Mouse (Mus musculus) heart, embryonic 14.5 days (tissue): ENCODE results near the gene Tmem120b. TPM values are rescaled to one million over a fixed set of nuclear protein-coding genes. Genes with fewer than 3 reads are reported as not detected.
A peak's percentile ranks its signal among the peaks of the same experiment; 100 is the strongest.

Source experiments
- ATAC-seq: fragments of 200-750 bp; cut with Nextera tagmentation; 2 replicates; pipeline ENCODE4 v1.8.0; 2017; ENCODE audit warnings: low read depth, moderate TSS enrichment; ENCODE audit not compliant: insufficient number of reproducible peaks, insufficient read depth, low FRiP score
- H3K27ac ChIP-seq, 2 experiments: fragments of 200-500 bp in 1 of 2; fragments of 300-500 bp in 1 of 2; sonication (generic) in 1 of 2; replicated peaks in 1 of 2; 2 replicates each; pipeline ENCODE4 v1.5.1; 2012 to 2014; ENCODE audit warnings: low read depth in 2 of 2, low read length in 2 of 2, control low read depth in 1 of 2, mild to moderate bottlenecking in 1 of 2, mixed read lengths in 1 of 2; ENCODE audit not compliant: control insufficient read depth in 1 of 2, insufficient read depth in 1 of 2
- H3K27me3 ChIP-seq: fragments of 300-500 bp; sonication (generic); 2 replicates; pipeline ENCODE4 v1.6.1; 2014; ENCODE audit warnings: mild to moderate bottlenecking, low read length, control low read depth; ENCODE audit not compliant: control insufficient read depth, insufficient read depth
- H3K36me3 ChIP-seq: fragments of 300-500 bp; sonication (generic); 2 replicates; pipeline ENCODE4 v1.6.1; 2014; ENCODE audit warnings: mild to moderate bottlenecking, control low read depth, low read length, mixed read lengths; ENCODE audit not compliant: control insufficient read depth, insufficient read depth
- H3K4me1 ChIP-seq, 2 experiments: fragments of 200-500 bp in 1 of 2; fragments of 300-500 bp in 1 of 2; sonication (generic) in 1 of 2; 2 replicates each; pipeline ENCODE4 v1.6.1; 2012 to 2014; ENCODE audit warnings: low read length in 2 of 2, control low read depth in 1 of 2, mixed read lengths in 1 of 2; ENCODE audit not compliant: control insufficient read depth in 2 of 2, insufficient read depth in 2 of 2
- H3K4me2 ChIP-seq: fragments of 300-500 bp; sonication (generic); 2 replicates; pipeline ENCODE4 v1.6.1; 2014; ENCODE audit warnings: mild to moderate bottlenecking, low read length
- H3K4me3 ChIP-seq, 2 experiments: fragments of 200-500 bp in 1 of 2; fragments of 300-500 bp in 1 of 2; sonication (generic) in 1 of 2; 2 replicates each; pipeline ENCODE4 v1.5.1; 2012 to 2014; ENCODE audit warnings: low read length in 2 of 2, mild to moderate bottlenecking in 2 of 2, control low read depth in 1 of 2, low read depth in 1 of 2, moderate library complexity in 1 of 2; ENCODE audit not compliant: control insufficient read depth in 1 of 2, insufficient read depth in 1 of 2
- H3K9ac ChIP-seq: fragments of 300-500 bp; sonication (generic); 2 replicates; pipeline ENCODE4 v1.6.1; 2014; ENCODE audit warnings: mild to moderate bottlenecking, low read length
- H3K9me3 ChIP-seq: fragments of 300-500 bp; sonication (generic); 2 replicates; pipeline ENCODE4 v1.6.1; 2016; ENCODE audit warnings: low read length, control low read depth; ENCODE audit not compliant: control insufficient read depth
- WGBS: fragments of 180-500 bp; shearing (Covaris S2); extraction: QIAGEN DNeasy Blood & Tissue Kit; methylation state at CpG from one replicate; pipeline ENCODE4 v1.1.7; 2014; 5-methylcytosine and 5-hydroxymethylcytosine counted together
- polyA plus RNA-seq: library from polyadenylated mRNA; unstranded; fragments of >200 nt; fragmentation: Nextera tagmentation; extraction: Ambion mirVana; gene quantifications from 2 replicates; pipeline ENCODE4 v1.2.1, GENCODE M21; 2014

Tmem120b gene
- polyA plus RNA-seq, 1 experiment from 2014 or later, result 11.3 TPM

DNA sequence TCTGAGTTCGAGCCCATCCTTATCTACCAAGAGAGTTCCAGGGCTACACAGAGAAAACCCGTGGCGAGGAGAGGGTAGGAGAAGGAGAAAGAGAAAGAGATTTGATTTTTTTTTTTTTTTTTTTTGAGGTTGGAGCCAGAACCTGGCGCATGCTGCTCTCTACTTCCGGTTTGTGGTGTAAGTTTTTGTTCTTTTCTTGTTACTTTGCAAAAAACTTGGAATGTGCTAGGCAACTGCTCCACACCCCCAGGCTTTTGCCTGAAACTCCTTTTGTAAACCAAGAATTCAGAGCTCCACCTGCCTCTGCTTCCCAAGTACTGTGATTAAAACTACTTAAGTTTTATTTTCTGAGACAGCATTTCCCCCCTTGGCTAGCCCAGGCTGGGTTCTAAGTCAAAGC lies 30.1 kb upstream of the Tmem120b start:
- Histone ChIP-seq H3K9ac (no peak overlapping the region), H3K36me3 (no peaks in the 10 kb centered on the region), H3K9me3 (no peaks in the 10 kb centered on the region), H3K4me2 (no peak overlapping the region), H3K4me3 (no peak overlapping the region), H3K4me1 (peaks cover 7 to 8% of the 10 kb centered on the region in 2 experiments; a peak in 3 of 4 replicates), H3K27ac (no peak overlapping the region), H3K27me3 (no peaks in the 10 kb centered on the region)
- no peak for ATAC-seq
- 79% methylated on average over 5 of the region's 5 CpGs for WGBS

DNA sequence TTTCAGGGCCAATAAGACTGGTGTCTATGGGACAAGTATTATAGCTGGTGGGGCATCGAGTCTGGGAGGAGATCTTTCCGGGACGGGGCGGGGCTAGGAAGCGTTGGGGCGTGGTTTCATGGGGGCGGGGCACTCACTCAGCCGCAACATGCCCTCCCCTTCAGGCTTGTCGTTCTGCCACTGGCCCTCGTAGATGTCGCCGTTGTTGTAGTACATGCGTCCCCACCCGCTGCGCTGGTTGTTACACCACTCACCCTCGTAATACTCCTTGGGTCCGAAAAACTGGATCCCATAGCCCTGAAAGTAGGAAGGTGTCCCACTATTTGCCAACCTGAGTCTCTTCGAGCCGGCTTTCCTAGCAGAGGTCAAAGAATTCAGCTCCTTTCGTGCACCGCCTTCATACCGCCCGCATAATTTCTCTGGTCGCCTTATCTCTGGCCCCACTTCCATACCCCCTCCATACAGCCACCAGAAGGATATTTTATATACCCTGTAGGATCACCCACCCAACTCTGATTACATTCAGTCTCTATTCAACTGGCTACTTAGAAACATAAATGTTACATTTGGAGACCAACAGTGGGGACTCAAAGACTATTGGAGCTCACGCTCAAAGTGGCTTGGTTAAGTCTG lies 29.0 kb upstream of the Tmem120b start:
- no peaks in the 10 kb centered on the region for H3K27me3 ChIP-seq
- peak; percentile 51; the same call in 1 of the 2 replicates for ATAC-seq
- 3% methylated on average over 25 of the region's 25 CpGs for WGBS
- H3K4me3 ChIP-seq, result peak overlapping the region; percentile 34 to 48
- peak overlapping the region; percentile 67 for H3K4me2 ChIP-seq
- H3K27ac ChIP-seq, result no peak overlapping the region; a peak in 1 of 4 replicates
- H3K9me3 ChIP-seq, result no peaks in the 10 kb centered on the region
- no peaks in the 10 kb centered on the region for H3K36me3 ChIP-seq
- peaks cover 7 to 8% of the 10 kb centered on the region in 2 experiments; a peak in 3 of 4 replicates for H3K4me1 ChIP-seq
- peak overlapping the region; percentile 59 for H3K9ac ChIP-seq

DNA sequence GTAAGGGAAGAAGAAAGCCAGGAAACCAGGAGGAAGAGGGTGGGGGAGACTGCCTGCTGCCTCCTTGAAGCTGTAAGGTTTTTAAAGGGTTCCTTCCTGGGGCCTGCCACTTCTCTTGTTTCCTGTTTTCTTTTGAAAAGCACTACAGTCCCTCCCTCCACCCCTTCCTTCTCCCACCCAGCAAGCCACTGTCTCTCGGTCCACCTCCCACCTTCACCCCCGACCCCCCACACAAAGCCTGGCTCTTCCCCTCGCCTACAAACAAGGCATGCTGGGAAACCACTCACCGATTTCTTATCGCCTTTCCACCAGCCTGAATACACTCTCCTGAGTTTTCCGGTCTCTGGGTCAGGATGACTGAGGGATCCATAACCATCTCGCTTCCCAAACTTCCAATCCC lies 27.4 kb upstream of the Tmem120b start:
- Histone ChIP-seq H3K36me3 (no peaks in the 10 kb centered on the region), H3K4me1 (peaks cover 7 to 11% of the 10 kb centered on the region in 2 experiments), H3K4me3 (no peak overlapping the region), H3K27ac (peak overlapping the region; percentile 53 to 68), H3K4me2 (peak overlapping the region; percentile 11; the same call in 1 of the 2 replicates), H3K27me3 (no peaks in the 10 kb centered on the region), H3K9ac (no peak overlapping the region; the same call in 1 of the 2 replicates), H3K9me3 (no peaks in the 10 kb centered on the region)
- no peak for ATAC-seq
- WGBS, result 37% methylated on average over 7 of the region's 7 CpGs

DNA sequence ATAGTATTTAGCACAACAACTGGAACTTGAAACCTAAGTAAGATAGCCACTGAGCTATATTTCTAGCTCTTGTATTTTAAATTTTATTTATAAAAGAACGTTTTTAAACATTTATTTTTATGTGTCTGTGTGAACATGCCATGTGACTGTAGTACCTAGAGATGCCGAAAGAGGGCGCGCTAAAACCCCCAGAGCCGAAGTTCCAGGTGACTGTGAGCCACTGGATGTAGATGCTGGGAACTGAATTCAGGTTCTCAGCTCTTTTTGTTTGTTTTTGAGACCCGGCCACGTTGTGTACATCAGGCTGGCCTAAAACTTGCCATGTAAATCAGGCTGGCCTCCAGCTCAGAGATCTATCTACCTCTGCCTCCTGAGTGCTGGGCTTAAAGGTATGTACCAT lies 24.4 kb upstream of the Tmem120b start:
- no peak for ATAC-seq
- H3K4me1 ChIP-seq, result peaks cover 5 to 11% of the 10 kb centered on the region in 2 experiments

DNA sequence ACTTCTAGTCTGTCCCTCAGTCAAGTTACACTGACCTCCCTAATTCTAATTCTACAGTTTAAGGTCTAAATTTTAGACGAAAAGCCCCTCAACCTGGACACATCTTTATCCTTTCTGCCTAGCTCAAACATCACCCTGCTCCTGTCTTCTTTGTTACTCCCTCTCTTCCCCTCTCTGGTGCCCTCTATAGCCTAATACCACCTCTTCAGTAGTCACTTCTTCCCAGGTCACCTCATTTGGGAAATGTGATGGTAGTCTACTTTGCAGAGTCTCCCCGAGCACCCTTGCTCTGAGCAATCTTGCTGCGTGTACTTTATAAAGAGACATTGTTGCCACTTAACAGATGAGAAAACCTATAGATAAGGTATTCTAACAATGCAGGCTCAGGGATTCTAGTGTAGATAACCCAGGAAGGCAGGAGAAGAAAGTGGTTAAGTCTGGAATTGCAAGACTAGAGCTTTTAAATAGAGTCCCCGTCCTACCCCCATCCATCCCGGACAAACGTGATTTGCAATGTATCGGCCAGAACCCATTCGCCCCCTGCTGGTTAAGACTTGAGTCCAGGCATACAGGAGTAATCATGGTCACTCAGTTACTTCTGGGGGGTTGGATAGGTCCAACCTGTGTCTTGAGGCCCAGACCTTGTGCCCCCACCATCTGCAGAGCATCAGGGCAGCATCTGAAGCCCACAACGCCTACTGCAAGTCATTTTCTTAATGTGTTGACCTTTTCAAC lies 22.5 kb upstream of the Tmem120b start:
- 22% methylated on average over 9 of the region's 9 CpGs for WGBS
- Histone ChIP-seq H3K27me3 (no peaks in the 10 kb centered on the region), H3K9me3 (no peaks in the 10 kb centered on the region), H3K36me3 (no peaks in the 10 kb centered on the region), H3K4me2 (peak overlapping the region; percentile 31; the same call in 1 of the 2 replicates), H3K27ac (no peak overlapping the region), H3K4me1 (peaks cover 2 to 7% of the 10 kb centered on the region in 2 experiments; a peak in 2 of 4 replicates), H3K4me3 (no peak overlapping the region), H3K9ac (no peak overlapping the region)
- no peak for ATAC-seq

More for the DNA sequence above, 24.4 kb upstream of the Tmem120b start:
- Histone ChIP-seq H3K4me2 (no peak overlapping the region), H3K36me3 (no peaks in the 10 kb centered on the region), H3K9ac (no peak overlapping the region), H3K9me3 (no peaks in the 10 kb centered on the region), H3K27me3 (no peaks in the 10 kb centered on the region), H3K4me3 (no peak overlapping the region), H3K27ac (no peak overlapping the region)
- WGBS, result 21% methylated on average over 7 of the region's 7 CpGs

DNA sequence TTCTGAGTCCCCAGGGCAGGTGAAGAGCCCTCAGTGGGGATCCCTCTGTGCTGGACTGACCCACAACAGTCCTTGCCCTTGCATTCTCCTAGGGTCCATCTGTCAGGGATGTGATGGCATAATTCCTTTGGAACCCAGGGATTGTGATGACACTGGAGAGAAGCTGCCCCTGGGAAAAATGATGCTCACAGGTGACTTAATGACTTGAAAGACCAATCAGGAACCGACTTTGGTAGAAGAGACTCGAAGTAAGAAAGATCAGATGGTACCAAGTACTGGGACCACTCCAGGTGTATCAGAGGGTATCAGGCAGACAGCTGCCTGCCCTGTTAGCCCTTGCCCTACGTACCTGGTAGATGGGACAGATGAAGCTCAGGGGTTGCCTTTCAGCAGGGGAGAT lies 21.3 kb upstream of the Tmem120b start, which contains the start of gene Morn3:
TSS of gene Morn3 (minus strand) at position 101 of the 400 bp plus-strand sequence.
- no peak within 1 kb of the TSS for H3K4me3 ChIP-seq
- H3K36me3 ChIP-seq, result no peaks in the 10 kb centered on the region
- ATAC-seq, result no peak
- 84% methylated on average over 3 of the region's 3 CpGs for WGBS
- H3K9me3 ChIP-seq, result no peaks in the 10 kb centered on the region
- H3K4me2 ChIP-seq, result peak within 1 kb of the TSS; percentile 31; the same call in 1 of the 2 replicates
- H3K27me3 ChIP-seq, result no peaks in the 10 kb centered on the region
- H3K9ac ChIP-seq, result no peak within 1 kb of the TSS
- peaks cover 2 to 7% of the 10 kb centered on the region in 2 experiments; a peak in 2 of 4 replicates for H3K4me1 ChIP-seq
- H3K27ac ChIP-seq, result no peak within 1 kb of the TSS

DNA sequence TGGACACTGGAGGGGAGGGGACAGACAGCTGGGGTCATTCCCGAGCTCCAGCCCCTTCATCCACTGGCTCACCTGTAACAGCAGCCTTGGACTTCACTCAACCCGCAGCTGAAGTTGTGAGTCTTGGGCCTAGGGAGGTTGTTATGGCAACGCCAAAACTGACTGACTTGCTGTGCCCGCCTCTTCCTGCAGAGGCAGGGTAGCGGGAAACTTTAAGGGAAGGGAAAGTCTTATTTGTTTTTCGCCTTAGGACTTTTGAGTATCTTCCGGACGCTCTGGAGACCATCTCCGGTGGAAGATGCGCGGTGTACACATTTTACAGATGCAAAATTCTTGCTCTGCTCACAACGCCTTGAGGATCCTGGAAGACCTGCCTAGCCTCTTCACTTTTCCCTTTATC lies 18.9 kb upstream of the Tmem120b start:
- ATAC-seq, result no peak
- Histone ChIP-seq H3K9ac (peak overlapping the region; percentile 64), H3K36me3 (no peaks in the 10 kb centered on the region), H3K27me3 (no peaks in the 10 kb centered on the region), H3K4me3 (no peak overlapping the region; a peak in 1 of 4 replicates), H3K4me2 (peak overlapping the region; percentile 54), H3K27ac (no peak overlapping the region), H3K4me1 (peaks cover 2 to 7% of the 10 kb centered on the region in 2 experiments; a peak in 2 of 4 replicates), H3K9me3 (no peaks in the 10 kb centered on the region)
- WGBS, result 6% methylated on average over 12 of the region's 12 CpGs
